Mouse (Mus musculus) lung, adult 2 months (tissue): ENCODE data around the gene Nolc1.

Experiments used
- CTCF ChIP-seq: fragments of 200-500 bp; IDR thresholded peaks from 2 replicates; pipeline ENCODE4 v1.5.1; 2011; ENCODE audit warnings: mild to moderate bottlenecking, low read length, control low read depth; ENCODE audit not compliant: insufficient read depth
- POLR2A ChIP-seq: fragments of 200-500 bp; IDR thresholded peaks from 2 replicates; pipeline ENCODE4 v1.6.1; 2011; ENCODE audit warnings: low read depth, mild to moderate bottlenecking, control low read depth, low read length, borderline replicate concordance; ENCODE audit errors: extremely low read depth

DNA sequence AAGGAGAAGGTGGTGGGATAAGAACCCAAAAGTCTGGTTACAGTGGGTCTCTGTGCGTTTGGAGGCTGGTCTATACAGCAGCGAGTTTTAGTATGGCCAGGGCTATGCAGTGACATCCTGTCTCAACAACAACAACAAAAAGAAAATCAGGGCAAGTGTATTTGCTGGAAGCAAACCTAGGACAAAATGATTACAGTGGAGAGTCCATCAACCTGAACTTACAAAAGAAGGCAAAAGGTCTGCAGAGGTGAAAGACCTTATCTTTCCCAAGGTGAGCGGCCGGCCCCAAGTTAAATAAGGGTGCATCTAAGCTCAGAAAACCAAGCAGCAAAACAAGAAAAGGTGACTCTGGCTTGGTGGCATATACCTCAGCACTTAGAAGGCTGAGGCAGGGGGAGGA lies 16.0 kb downstream of the Nolc1 start:
- TF ChIP-seq CTCF (no peak), POLR2A (no peak)
